Mouse (Mus musculus) lung, embryonic 16.5 days (tissue): Measurements from ENCODE around the gene Mgat5. TPM values are rescaled to one million over a fixed set of nuclear protein-coding genes. Genes with fewer than 3 reads are reported as not detected.
A peak's percentile ranks its signal among the peaks of the same experiment; 100 is the strongest.

ENCODE experiments used
- ATAC-seq: fragments of 200-750 bp; cut with Nextera tagmentation; 2 replicates; pipeline ENCODE4 v1.8.0; 2017; ENCODE audit warnings: low read depth, mild to moderate bottlenecking, moderate library complexity
- H3K27ac ChIP-seq: fragments of 300-500 bp; sonication (generic); 2 replicates; pipeline ENCODE4 v1.5.1; 2014; ENCODE audit warnings: mild to moderate bottlenecking, control low read depth, low read length
- H3K27me3 ChIP-seq: fragments of 300-500 bp; sonication (generic); 2 replicates; pipeline ENCODE4 v1.6.1; 2014; ENCODE audit warnings: low read depth, low read length, mixed read lengths; ENCODE audit not compliant: control insufficient read depth, insufficient read depth
- H3K36me3 ChIP-seq: fragments of 300-500 bp; sonication (generic); 2 replicates; pipeline ENCODE4 v1.6.1; 2014; ENCODE audit warnings: low read length; ENCODE audit not compliant: control insufficient read depth, insufficient read depth
- H3K4me1 ChIP-seq: fragments of 300-500 bp; sonication (generic); replicated peaks from 2 replicates; pipeline ENCODE4 v1.6.1; 2014; ENCODE audit warnings: low read length, mixed read lengths; ENCODE audit not compliant: control insufficient read depth, insufficient read depth
- H3K4me2 ChIP-seq: fragments of 300-500 bp; sonication (generic); 2 replicates; pipeline ENCODE4 v1.6.1; 2014; ENCODE audit warnings: low read depth, low read length, control low read depth
- H3K4me3 ChIP-seq: fragments of 300-500 bp; sonication (generic); 2 replicates; pipeline ENCODE4 v1.5.1; 2014; ENCODE audit warnings: mild to moderate bottlenecking, low read length, control low read depth
- H3K9ac ChIP-seq: fragments of 300-500 bp; sonication (generic); 2 replicates; pipeline ENCODE4 v1.6.1; 2014; ENCODE audit warnings: low read length, control low read depth
- H3K9me3 ChIP-seq: fragments of 300-500 bp; sonication (generic); 2 replicates; pipeline ENCODE4 v1.6.1; 2016; ENCODE audit warnings: low read length; ENCODE audit not compliant: control insufficient read depth
- WGBS: fragments of 180-500 bp; shearing (Covaris S2); extraction: QIAGEN DNeasy Blood & Tissue Kit; methylation state at CpG from one replicate; pipeline ENCODE4 v1.1.7; 2014; 5-methylcytosine and 5-hydroxymethylcytosine counted together
- polyA plus RNA-seq: library from polyadenylated mRNA; unstranded; fragments of >200 nt; fragmentation: Nextera tagmentation; extraction: Ambion mirVana; gene quantifications from 2 replicates; pipeline ENCODE4 v1.2.1, GENCODE M21; 2015

Mgat5 gene
- 4.1 and 4.3 TPM in 2 replicates for polyA plus RNA-seq

DNA sequence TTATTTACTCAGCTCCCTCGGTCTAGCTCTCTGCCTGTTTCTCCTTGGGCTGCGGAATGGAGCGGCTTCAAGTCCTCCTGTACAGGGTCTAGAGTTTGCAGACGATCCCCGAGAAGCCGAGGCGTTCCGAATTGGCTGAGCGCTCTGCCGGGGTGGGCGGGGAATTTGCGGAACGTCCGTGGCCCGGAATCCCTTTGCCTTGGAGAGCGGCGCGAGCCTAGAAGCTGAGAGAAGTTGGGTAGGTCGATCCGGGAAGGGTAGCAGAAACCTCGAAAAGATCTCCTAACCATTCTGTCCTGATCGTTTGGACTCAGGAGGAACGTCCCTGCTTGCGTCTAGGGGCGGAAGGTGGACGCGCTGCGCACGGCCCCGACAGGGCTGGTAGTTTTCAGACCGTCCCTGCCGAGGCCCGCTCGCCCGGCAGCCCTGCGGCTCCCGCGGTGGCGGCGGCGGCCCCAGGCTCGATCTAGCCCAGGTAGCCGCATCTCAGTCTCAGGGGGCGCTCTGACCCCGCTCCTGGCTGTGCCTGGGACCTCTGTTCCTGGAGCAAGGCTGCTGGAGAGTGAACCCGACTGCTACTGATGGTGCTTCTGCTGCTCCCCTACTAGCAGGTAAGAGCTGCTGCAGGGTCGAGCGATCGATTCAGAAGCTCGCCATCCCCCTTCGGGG lies at the start of gene Mgat5:
Gene Mgat5, plus strand, starts transcription at position 199 of the 669 bp plus-strand sequence.
- under 1% methylated on average over 51 of the region's 51 CpGs for WGBS
- Histone ChIP-seq H3K36me3 (no peaks in the 10 kb centered on the region), H3K9ac (peak within 1 kb of the TSS; percentile 84), H3K4me2 (peak within 1 kb of the TSS; percentile 98), H3K4me3 (peak within 1 kb of the TSS; percentile 90), H3K27ac (peak within 1 kb of the TSS; percentile 94), H3K9me3 (no peaks in the 10 kb centered on the region), H3K27me3 (no peaks in the 10 kb centered on the region), H3K4me1 (peaks cover 13% of the 10 kb centered on the region)
- ATAC-seq: peak; percentile 93

DNA sequence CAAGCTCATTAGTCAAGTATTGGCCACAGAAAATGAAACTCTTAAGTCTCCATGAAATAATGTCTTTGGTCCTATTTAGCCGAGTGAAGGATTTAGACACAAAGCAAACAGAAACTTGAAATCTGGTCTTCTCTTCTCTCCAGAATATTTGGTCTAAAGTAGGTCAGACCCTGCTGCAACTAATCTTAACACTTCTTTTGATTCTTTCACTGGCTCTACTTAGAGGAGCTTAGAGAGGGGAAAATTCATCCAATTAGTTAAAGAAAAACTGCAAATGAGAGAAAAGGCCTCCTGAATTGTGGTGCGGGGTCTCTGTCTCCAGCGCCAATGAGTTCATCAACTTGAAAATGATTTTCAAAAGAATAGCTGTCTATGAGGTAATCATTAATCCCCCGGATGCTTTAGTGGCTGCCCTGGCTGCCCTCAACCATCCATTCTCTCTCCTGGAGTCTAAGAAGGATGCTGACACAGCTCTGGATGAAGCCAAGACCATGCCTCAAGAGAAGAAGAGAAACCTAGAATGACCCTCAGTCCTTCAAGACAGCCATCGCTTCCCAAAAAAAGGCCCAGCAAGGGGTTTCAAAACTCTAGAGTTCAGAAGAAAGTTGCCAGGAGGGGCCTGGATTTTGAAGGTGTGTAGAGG lies 44.6 kb upstream of the Mgat5 start:
- Histone ChIP-seq H3K27me3 (no peaks in the 10 kb centered on the region), H3K4me3 (no peak overlapping the region), H3K36me3 (no peaks in the 10 kb centered on the region), H3K9me3 (no peaks in the 10 kb centered on the region), H3K4me1 (no peaks in the 10 kb centered on the region), H3K4me2 (no peak overlapping the region), H3K9ac (no peak overlapping the region), H3K27ac (no peak overlapping the region)
- no peak for ATAC-seq
- 76% methylated on average over 5 of the region's 5 CpGs for WGBS

DNA sequence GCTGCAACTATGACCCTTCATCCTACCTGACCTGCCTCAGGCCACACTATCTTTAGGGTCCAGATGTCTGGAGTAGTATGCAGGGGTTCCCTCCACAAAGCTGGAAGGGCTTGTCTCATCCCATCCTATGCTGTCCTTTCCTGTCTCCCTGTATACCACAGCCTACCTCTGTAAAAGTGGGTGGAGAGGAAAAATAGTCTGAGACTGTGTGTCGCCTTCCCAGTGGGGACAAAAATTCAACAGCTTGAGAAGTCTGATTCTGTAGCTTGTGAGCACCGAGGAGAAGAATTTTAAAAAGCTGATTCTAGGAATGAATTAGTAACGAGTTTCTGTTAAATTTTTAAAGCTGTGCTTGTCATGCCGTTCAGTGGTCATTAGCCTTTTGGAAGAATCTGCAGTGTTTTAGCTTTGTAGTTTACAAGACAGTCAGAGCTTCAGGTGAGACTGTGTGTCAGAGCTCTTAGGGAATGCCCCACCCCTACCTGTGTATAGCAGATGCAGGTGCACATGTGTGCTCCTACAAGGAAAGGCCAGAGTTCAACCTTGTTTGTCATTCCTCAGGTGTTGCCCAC lies 40.1 kb upstream of the Mgat5 start:
- Histone ChIP-seq H3K36me3 (no peaks in the 10 kb centered on the region), H3K4me2 (no peak overlapping the region), H3K4me3 (no peak overlapping the region), H3K9ac (no peak overlapping the region), H3K27me3 (no peaks in the 10 kb centered on the region), H3K9me3 (no peaks in the 10 kb centered on the region), H3K4me1 (no peaks in the 10 kb centered on the region), H3K27ac (no peak overlapping the region)
- no peak for ATAC-seq
- WGBS: 75% methylated on average over 4 of the region's 4 CpGs

DNA sequence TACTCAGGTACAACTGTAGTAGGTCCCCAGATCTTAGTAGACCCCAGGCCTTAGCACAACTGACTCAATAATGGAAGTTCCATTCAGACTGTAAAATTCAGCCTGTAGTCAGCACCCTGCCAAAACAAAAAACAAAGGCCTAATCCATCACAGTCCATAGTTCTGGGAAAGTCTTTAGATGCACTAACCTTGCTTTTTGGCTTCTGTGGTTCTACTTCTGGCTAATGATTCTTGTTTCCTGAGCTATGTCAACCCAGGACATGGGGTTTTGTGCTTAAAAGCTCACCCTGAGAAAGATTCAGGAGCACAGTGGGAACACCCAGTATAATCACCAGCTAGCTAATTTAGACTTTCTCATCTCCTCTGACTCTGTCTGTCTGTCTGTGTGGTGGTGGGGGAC lies 38.3 kb upstream of the Mgat5 start:
- Histone ChIP-seq H3K27me3 (no peaks in the 10 kb centered on the region), H3K4me3 (no peak overlapping the region), H3K27ac (no peak overlapping the region), H3K9me3 (no peaks in the 10 kb centered on the region), H3K9ac (no peak overlapping the region), H3K36me3 (no peaks in the 10 kb centered on the region), H3K4me2 (no peak overlapping the region), H3K4me1 (no peaks in the 10 kb centered on the region)
- ATAC-seq: no peak

DNA sequence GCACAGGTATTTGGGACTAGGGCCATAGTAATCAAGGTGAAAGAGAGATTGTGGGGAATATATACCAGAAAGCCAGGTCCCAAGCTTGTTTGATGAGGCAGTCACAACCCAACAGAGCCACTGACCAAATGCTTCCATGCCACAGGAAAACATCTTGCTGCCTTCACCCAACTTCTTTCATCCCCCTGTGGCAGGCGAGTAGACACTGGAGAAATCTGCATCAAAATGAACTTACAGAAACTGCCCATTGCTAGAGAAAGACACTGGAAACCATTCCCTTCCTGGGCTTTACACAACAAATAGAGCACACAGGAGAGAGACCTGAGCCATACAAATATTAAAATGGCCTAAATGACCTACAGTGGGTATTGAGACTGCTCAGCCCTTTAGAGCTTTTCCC lies 37.2 kb upstream of the Mgat5 start:
- H3K27me3 ChIP-seq: no peaks in the 10 kb centered on the region
- H3K4me1 ChIP-seq: no peaks in the 10 kb centered on the region
- H3K36me3 ChIP-seq: no peaks in the 10 kb centered on the region
- no peaks in the 10 kb centered on the region for H3K9me3 ChIP-seq
- WGBS: 71% methylated on average over 1 of the region's 1 CpGs
- no peak overlapping the region for H3K9ac ChIP-seq
- no peak overlapping the region for H3K27ac ChIP-seq
- H3K4me3 ChIP-seq: no peak overlapping the region
- no peak for ATAC-seq
- no peak overlapping the region for H3K4me2 ChIP-seq

DNA sequence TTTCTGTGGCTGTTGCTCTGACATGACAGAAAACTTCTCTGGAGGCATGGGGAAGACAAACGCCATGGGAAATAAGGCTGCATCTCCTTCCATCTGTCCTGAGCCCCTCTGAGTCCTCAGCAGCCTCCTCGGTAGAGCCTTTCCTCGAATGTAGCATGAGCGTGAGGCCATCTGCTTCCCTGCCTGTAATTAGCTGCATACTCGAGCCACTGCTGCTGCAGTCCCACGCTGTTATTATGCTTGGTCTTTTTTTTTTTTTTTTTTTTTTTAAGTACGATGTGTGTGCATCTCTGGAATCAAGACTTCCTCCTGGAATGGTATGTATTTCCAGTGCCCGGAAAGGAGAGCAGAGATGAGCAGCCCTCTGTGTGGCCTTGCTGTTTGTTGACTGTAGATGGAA lies 36.6 kb upstream of the Mgat5 start:
- Histone ChIP-seq H3K9ac (no peak overlapping the region), H3K9me3 (no peaks in the 10 kb centered on the region), H3K36me3 (no peaks in the 10 kb centered on the region), H3K27ac (no peak overlapping the region), H3K27me3 (no peaks in the 10 kb centered on the region), H3K4me1 (no peaks in the 10 kb centered on the region), H3K4me3 (no peak overlapping the region), H3K4me2 (no peak overlapping the region)
- no peak for ATAC-seq
- 70% methylated on average over 8 of the region's 8 CpGs for WGBS

DNA sequence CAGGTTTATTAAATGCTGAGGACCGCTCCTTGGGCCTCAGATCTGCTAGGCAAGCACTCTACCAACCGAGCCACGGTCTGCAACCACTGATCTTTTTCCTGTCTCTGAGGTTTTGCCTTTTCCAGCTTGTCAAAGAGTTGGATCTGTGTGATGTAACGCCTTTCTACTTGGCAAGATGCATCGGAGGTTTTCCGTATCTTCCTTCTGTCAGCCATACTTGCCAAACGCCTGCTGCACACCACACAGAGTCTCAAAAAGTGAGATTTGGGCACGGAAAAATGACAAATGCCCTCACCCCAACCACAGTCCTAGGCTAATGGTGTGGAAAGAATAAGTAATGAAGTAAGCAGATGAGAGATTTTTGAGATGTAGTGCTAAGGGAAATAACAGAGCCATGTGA lies 35.3 kb upstream of the Mgat5 start:
- Histone ChIP-seq H3K27ac (no peak overlapping the region), H3K4me1 (no peaks in the 10 kb centered on the region), H3K4me3 (no peak overlapping the region), H3K9me3 (no peaks in the 10 kb centered on the region), H3K9ac (no peak overlapping the region), H3K36me3 (no peaks in the 10 kb centered on the region), H3K4me2 (no peak overlapping the region), H3K27me3 (no peaks in the 10 kb centered on the region)
- WGBS: 63% methylated on average over 8 of the region's 8 CpGs
- ATAC-seq: no peak

DNA sequence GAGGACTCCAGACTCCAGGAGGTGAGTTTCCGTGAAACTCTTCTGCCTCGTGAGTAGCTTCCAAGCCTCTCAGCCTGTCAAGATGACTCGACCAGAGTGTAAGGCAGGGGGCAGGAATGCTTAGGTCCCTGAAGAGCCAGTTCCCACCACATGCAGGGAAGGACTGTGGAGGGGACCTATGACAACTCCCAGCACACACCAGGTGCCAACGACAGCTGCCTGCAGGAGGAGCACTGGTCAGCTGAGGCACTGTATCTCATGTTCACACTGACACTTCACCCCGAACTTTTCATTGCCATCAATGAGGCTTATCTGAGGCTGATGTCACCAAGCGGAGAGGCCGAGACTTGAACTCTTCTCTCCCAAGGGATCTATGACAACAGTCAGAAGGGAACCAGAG lies 33.5 kb upstream of the Mgat5 start:
- Histone ChIP-seq H3K9ac (no peak overlapping the region), H3K36me3 (no peaks in the 10 kb centered on the region), H3K9me3 (no peaks in the 10 kb centered on the region), H3K4me2 (no peak overlapping the region), H3K4me3 (no peak overlapping the region), H3K4me1 (no peaks in the 10 kb centered on the region), H3K27me3 (no peaks in the 10 kb centered on the region), H3K27ac (no peak overlapping the region)
- 66% methylated on average over 7 of the region's 7 CpGs for WGBS
- no peak for ATAC-seq

DNA sequence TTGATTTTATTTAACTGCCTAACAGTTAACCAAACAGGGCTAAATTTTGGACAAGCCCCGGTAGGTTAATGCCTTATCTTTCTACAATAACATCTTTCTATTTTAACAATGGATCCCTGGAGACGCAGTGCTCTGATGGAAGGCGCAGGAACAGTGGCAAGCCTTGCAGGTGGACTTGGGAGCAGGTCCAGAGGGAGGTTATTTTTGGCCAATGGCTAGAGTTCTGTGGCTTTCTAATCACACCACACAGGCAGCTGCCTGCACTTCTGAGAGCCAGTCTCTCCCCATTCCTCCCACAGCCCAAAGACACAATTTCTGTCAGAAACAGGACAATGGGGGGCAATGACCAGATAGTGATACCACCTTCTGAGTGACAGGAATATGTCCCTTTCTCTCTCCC lies 31.4 kb upstream of the Mgat5 start:
- no peak for ATAC-seq
- H3K4me1 ChIP-seq: no peaks in the 10 kb centered on the region
- H3K27me3 ChIP-seq: no peaks in the 10 kb centered on the region
- H3K36me3 ChIP-seq: no peaks in the 10 kb centered on the region
- no peak overlapping the region for H3K9ac ChIP-seq
- no peak overlapping the region for H3K27ac ChIP-seq
- H3K4me2 ChIP-seq: no peak overlapping the region
- 72% methylated on average over 3 of the region's 3 CpGs for WGBS
- no peak overlapping the region for H3K4me3 ChIP-seq
- no peaks in the 10 kb centered on the region for H3K9me3 ChIP-seq
